Mouse (Mus musculus) limb, embryonic 12.5 days (tissue): ENCODE measurements around the gene Tmed5. TPM values are rescaled to one million over a fixed set of nuclear protein-coding genes. Genes with fewer than 3 reads are reported as not detected.

ENCODE experiments used
- polyA plus RNA-seq: library from polyadenylated mRNA; unstranded; fragments of >200 nt; fragmentation: Nextera tagmentation; extraction: Ambion mirVana; gene quantifications from 2 replicates; pipeline ENCODE4 v1.2.1, GENCODE M21; 2016

The Tmed5 gene
- polyA plus RNA-seq, 1 experiment from 2014 or later: 28.5 TPM

Other genes with a start within 250 kb of the Tmed5 start
- gene Rpl5, start 232.1 kb downstream of the Tmed5 start, polyA plus RNA-seq: 71.6 and 80.0 TPM in 2 replicates
- 19.8 and 22.3 TPM in 2 replicates for gene Fam69a, start 145.5 kb downstream of the Tmed5 start, polyA plus RNA-seq
- gene Mtf2, start 66.9 kb downstream of the Tmed5 start, polyA plus RNA-seq: 160 and 167 TPM in 2 replicates
- 13.1 and 14.4 TPM in 2 replicates for gene Ccdc18, start 255 bp upstream of the Tmed5 start, polyA plus RNA-seq
- 51.4 and 54.3 TPM in 2 replicates for gene Dr1, start 136.3 kb upstream of the Tmed5 start, polyA plus RNA-seq
- 6.3 and 6.4 TPM in 2 replicates for gene Pigg, start 180.0 kb upstream of the Tmed5 start, polyA plus RNA-seq
- gene Gm42517, start 235.3 kb upstream of the Tmed5 start, polyA plus RNA-seq: not detected in 2 replicates